8 mouse cellular contexts compared by ENCODE assay signal in the genomic region with DNA sequence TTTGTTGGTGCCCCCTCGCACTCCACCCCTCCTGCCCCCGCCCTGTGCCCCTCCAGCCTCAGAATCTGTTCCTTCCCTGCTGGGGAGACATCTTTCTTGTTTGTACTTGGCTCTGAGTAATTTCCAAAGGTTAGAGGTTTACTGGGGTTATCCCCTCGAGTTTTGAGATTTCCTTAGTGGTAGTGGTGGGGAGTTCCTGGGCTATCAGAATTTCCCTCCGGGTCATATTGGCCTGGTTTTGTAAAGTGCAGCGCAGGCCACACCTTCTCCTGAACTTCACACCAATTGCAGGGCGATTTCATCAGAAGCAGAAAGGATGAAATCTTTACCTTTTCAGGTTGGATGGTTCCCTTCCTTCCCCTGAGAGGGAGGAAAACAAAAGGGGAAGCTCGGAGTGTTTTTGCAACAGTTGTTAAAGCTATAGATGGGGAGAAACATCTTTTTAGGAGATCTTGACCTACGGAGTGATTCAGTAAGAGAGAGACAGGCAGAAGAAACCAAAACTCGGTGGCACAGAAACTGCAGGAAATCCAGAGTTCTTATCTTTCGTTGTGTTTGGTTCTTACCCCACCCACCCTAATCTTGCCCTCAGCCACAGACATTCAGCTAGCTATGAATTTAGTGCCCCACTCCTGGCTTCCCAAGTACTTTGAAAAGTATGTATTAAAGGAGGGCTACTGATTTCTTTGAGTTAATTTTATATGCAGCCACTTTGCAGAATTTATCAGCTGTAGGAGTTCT. TPM values are rescaled to one million over a fixed set of nuclear protein-coding genes. Genes with fewer than 3 reads are reported as not detected.
A peak's percentile ranks its signal among the peaks of the same experiment; 100 is the strongest.
DNase-seq lines count a peak whose midpoint lies in the region; ATAC-seq and TF ChIP-seq lines count a peak whose summit lies in the region.

No protein-coding gene starts in this region.

- no peaks in the 10 kb centered on the region for H3K36me3 ChIP-seq in heart, embryonic 13.5 days
- H3K36me3 ChIP-seq in hindbrain, embryonic 16.5 days (ENCODE audit: control insufficient read depth, insufficient read depth, low read length): no peaks in the 10 kb centered on the region
- H3K36me3 ChIP-seq in midbrain, embryonic 15.5 days (replicated peaks): no peaks in the 10 kb centered on the region

- intact Hi-C loops in heart, postnatal 36 days (cut with DNase I): loop anchor here (5.0 kb wide), 2 partner anchors 50 to 115 kb away; no protein-coding TSS in a partner anchor

- peak overlapping the region; percentile 83 for H3K9ac ChIP-seq in heart, embryonic 13.5 days
- H3K9ac ChIP-seq in hindbrain, embryonic 16.5 days (ENCODE audit: low read depth, low read length): peak overlapping the region; percentile 65; the same call in 1 of the 2 replicates
- no peak overlapping the region for H3K9ac ChIP-seq in midbrain, embryonic 15.5 days

- no peak for TF ChIP-seq CTCF in bone marrow macrophage, adult 2 months (IDR thresholded peaks at IDR 0.05; ENCODE audit: low read depth, low read length)

- no peaks in the 10 kb centered on the region for H3K9me3 ChIP-seq in heart, embryonic 13.5 days
- no peaks in the 10 kb centered on the region for H3K9me3 ChIP-seq in hindbrain, embryonic 16.5 days (ENCODE audit: control insufficient read depth, low read length)
- no peaks in the 10 kb centered on the region for H3K9me3 ChIP-seq in midbrain, embryonic 15.5 days

- WGBS in heart, embryonic 13.5 days: 22% methylated on average over 10 of the region's 10 CpGs
- 32% methylated on average over 10 of the region's 10 CpGs for WGBS in hindbrain, embryonic 16.5 days
- WGBS in midbrain, embryonic 15.5 days: 27% methylated on average over 10 of the region's 10 CpGs

- peak overlapping the region; percentile 70 for H3K4me3 ChIP-seq in heart, embryonic 13.5 days
- peak overlapping the region; percentile 79 for H3K4me3 ChIP-seq in bone marrow macrophage, adult 2 months (ENCODE audit: insufficient read depth, low read length)
- H3K4me3 ChIP-seq in hindbrain, embryonic 16.5 days (ENCODE audit: low read length): peak overlapping the region; percentile 47
- peak overlapping the region; percentile 41 for H3K4me3 ChIP-seq in midbrain, embryonic 15.5 days

- no peak overlapping the region for H3K27ac ChIP-seq in heart, embryonic 13.5 days (replicated peaks)
- no peak overlapping the region for H3K27ac ChIP-seq in bone marrow macrophage, adult 2 months (ENCODE audit: insufficient read depth, low read depth, low read length)
- H3K27ac ChIP-seq in hindbrain, embryonic 16.5 days (ENCODE audit: low read depth, low read length): no peak overlapping the region
- H3K27ac ChIP-seq in midbrain, embryonic 15.5 days: no peak overlapping the region

- no peak for ATAC-seq in heart, embryonic 13.5 days (ENCODE audit: extremely low read depth, insufficient number of reproducible peaks, low FRiP score, low TSS enrichment)
- no peak for ATAC-seq in hindbrain, embryonic 16.5 days
- ATAC-seq in midbrain, embryonic 15.5 days (replicated peaks): no peak
- ATAC-seq in erythroid progenitor cell, adult 5-6 weeks (replicated peaks; ENCODE audit: low FRiP score, poor library complexity, severe bottlenecking): no peak

- H3K4me2 ChIP-seq in heart, embryonic 13.5 days: peak overlapping the region; percentile 97
- H3K4me2 ChIP-seq in hindbrain, embryonic 16.5 days (ENCODE audit: low read length): peak overlapping the region; percentile 90
- peak overlapping the region; percentile 87 for H3K4me2 ChIP-seq in midbrain, embryonic 15.5 days

- peaks cover 23% of the 10 kb centered on the region for H3K27me3 ChIP-seq in heart, embryonic 13.5 days (replicated peaks)
- H3K27me3 ChIP-seq in hindbrain, embryonic 16.5 days (replicated peaks; ENCODE audit: control insufficient read depth, insufficient read depth, low read length): peaks cover 22% of the 10 kb centered on the region
- peaks cover 14% of the 10 kb centered on the region for H3K27me3 ChIP-seq in midbrain, embryonic 15.5 days (replicated peaks)

- peaks cover 18% of the 10 kb centered on the region for H3K4me1 ChIP-seq in heart, embryonic 13.5 days
- H3K4me1 ChIP-seq in bone marrow macrophage, adult 2 months (ENCODE audit: control insufficient read depth, insufficient read depth, low read length): peaks cover 7% of the 10 kb centered on the region
- H3K4me1 ChIP-seq in hindbrain, embryonic 16.5 days (ENCODE audit: control insufficient read depth, insufficient read depth, low read depth, low read length): peaks cover 5% of the 10 kb centered on the region; the same call in 1 of the 2 replicates
- peaks cover 8% of the 10 kb centered on the region for H3K4me1 ChIP-seq in midbrain, embryonic 15.5 days

- no peak for TF ChIP-seq POLR2A in bone marrow macrophage, adult 2 months (IDR thresholded peaks at IDR 0.05; ENCODE audit: borderline replicate concordance, low read depth, low read length)

- DNase-seq in heart, postnatal 36 days: no peak
- DNase-seq in yolk sac, embryonic 10.5 days (ENCODE audit: low spot score): no peak
- no peak for DNase-seq in kidney, adult 18-20 months

RNA-seq across cellular contexts. Expression of a gene that starts 1.0 kb away (rescaled TPM):
- polyA plus RNA-seq in heart, embryonic 13.5 days (2015; fragmentation: Nextera tagmentation; extraction: Ambion mirVana): 4.5 and 4.7 TPM in 2 replicates
- 10 to 100 TPM; 12.8 to 18.2 TPM for total RNA-seq in heart, postnatal 36 days (2021)
- polyA plus RNA-seq in bone marrow macrophage, adult 2 months (2012; ENCODE audit: insufficient read depth, insufficient read length, missing spikeins): 48.1 and 56.4 TPM in 2 replicates
- 0.88 and 1.4 TPM in 2 replicates for polyA plus RNA-seq in hindbrain, embryonic 16.5 days (2015; fragmentation: Nextera tagmentation; extraction: Ambion mirVana)
- 0.77 and 1.4 TPM in 2 replicates for polyA plus RNA-seq in midbrain, embryonic 15.5 days (2015; fragmentation: Nextera tagmentation; extraction: Ambion mirVana)
- 10.1 and 13.4 TPM in 2 replicates for total RNA-seq in erythroid progenitor cell, adult 5-6 weeks (2015; ENCODE audit: low replicate concordance)
- total RNA-seq in erythroid progenitor cell, adult 5-6 weeks (2017; ENCODE audit: low replicate concordance): 6.1 and 6.4 TPM in 2 replicates
